Mouse (Mus musculus) neural tube, embryonic 11.5 days (tissue): ENCODE results near the gene Rapgef5. TPM values are rescaled to one million over a fixed set of nuclear protein-coding genes. Genes with fewer than 3 reads are reported as not detected.

ENCODE experiments used
- ATAC-seq: fragments of 200-750 bp; cut with Nextera tagmentation; 2 replicates; pipeline ENCODE4 v1.8.0; 2017; ENCODE audit warnings: moderate number of reproducible peaks, mild to moderate bottlenecking, moderate TSS enrichment, moderate library complexity; ENCODE audit not compliant: insufficient read depth, low FRiP score, low TSS enrichment
- DNase-seq: peaks from one replicate; pipeline ENCODE4 v3.0.0-alpha.2; 2015; ENCODE audit warnings: low spot score
- H3K27ac ChIP-seq: fragments of 300-500 bp; sonication (generic); 2 replicates; pipeline ENCODE4 v1.5.1; 2014; ENCODE audit warnings: low read depth, mild to moderate bottlenecking, low read length
- H3K27me3 ChIP-seq: fragments of 300-500 bp; sonication (generic); 2 replicates; pipeline ENCODE4 v1.6.1; 2014; ENCODE audit warnings: mild to moderate bottlenecking, low read length, mixed read lengths; ENCODE audit not compliant: control insufficient read depth, insufficient read depth
- H3K36me3 ChIP-seq: fragments of 300-500 bp; sonication (generic); 2 replicates; pipeline ENCODE4 v1.6.1; 2014; ENCODE audit warnings: mild to moderate bottlenecking, low read length, moderate library complexity, mixed read lengths; ENCODE audit not compliant: control insufficient read depth, insufficient read depth
- H3K4me1 ChIP-seq: fragments of 300-500 bp; sonication (generic); 2 replicates; pipeline ENCODE4 v1.6.1; 2014; ENCODE audit warnings: low read length, mixed read lengths; ENCODE audit not compliant: control insufficient read depth, insufficient read depth
- H3K4me2 ChIP-seq: fragments of 300-500 bp; sonication (generic); 2 replicates; pipeline ENCODE4 v1.6.1; 2014; ENCODE audit warnings: low read depth, mild to moderate bottlenecking, moderate library complexity
- H3K4me3 ChIP-seq: fragments of 300-500 bp; sonication (generic); 2 replicates; pipeline ENCODE4 v1.5.1; 2014; ENCODE audit warnings: low read depth, low read length
- H3K9ac ChIP-seq: fragments of 300-500 bp; sonication (generic); 2 replicates; pipeline ENCODE4 v1.6.1; 2014; ENCODE audit warnings: mild to moderate bottlenecking, low read length
- H3K9me3 ChIP-seq: fragments of 300-500 bp; sonication (generic); 2 replicates; pipeline ENCODE4 v1.6.1; 2016; ENCODE audit warnings: low read length; ENCODE audit not compliant: control insufficient read depth
- WGBS: fragments of 180-500 bp; shearing (Covaris S2); extraction: QIAGEN DNeasy Blood & Tissue Kit; methylation state at CpG from one replicate; pipeline ENCODE4 v1.1.7; 2014; 5-methylcytosine and 5-hydroxymethylcytosine counted together
- polyA plus RNA-seq: library from polyadenylated mRNA; unstranded; fragments of >200 nt; fragmentation: Nextera tagmentation; extraction: Ambion mirVana; gene quantifications from 2 replicates; pipeline ENCODE4 v1.2.1, GENCODE M21; 2014

The Rapgef5 gene
- polyA plus RNA-seq, 1 experiment from 2014 or later, result 16.6 TPM

DNA sequence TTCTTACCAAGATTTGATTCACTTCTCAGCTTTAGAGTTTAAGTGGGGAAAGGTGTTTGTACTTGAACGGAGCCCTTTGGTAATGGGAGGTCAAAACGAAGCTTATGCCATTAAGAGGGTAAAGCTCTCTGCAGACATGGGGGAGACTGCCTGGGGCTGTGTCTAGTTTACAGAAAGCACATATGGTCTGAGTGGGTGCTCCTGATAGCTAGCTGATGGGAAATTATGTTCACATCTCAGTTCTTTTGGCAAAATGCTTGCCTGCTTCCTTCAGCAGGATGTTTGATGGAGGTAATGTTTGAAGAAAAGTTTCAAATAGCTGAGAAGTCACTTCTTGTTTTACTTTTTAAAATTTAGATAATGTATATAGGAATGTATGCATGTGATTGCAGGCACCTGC, 53.4 kb downstream of the Rapgef5 start:
- no peak overlapping the region for H3K27ac ChIP-seq
- H3K4me3 ChIP-seq, result no peak overlapping the region
- no peaks in the 10 kb centered on the region for H3K9me3 ChIP-seq
- WGBS, result 76% methylated on average over 2 of the region's 2 CpGs
- no peaks in the 10 kb centered on the region for H3K4me1 ChIP-seq
- H3K4me2 ChIP-seq, result no peak overlapping the region
- no peak overlapping the region for H3K9ac ChIP-seq
- ATAC-seq, result no peak
- H3K27me3 ChIP-seq, result no peaks in the 10 kb centered on the region
- no peaks in the 10 kb centered on the region for H3K36me3 ChIP-seq
- no peak for DNase-seq

- Histone ChIP-seq H3K4me1 (no peaks in the 10 kb centered on the region), H3K27me3 (no peaks in the 10 kb centered on the region), H3K4me3 (no peak overlapping the region), H3K9ac (no peak overlapping the region), H3K9me3 (no peaks in the 10 kb centered on the region), H3K4me2 (no peak overlapping the region), H3K36me3 (no peaks in the 10 kb centered on the region), H3K27ac (no peak overlapping the region)
- 87% methylated on average over 4 of the region's 4 CpGs for WGBS
- DNase-seq, result no peak
- no peak for ATAC-seq
Measured at GRCm38 (mm10) chr12:117584256-117584655, 68.0 kb downstream of the Rapgef5 start.

DNA sequence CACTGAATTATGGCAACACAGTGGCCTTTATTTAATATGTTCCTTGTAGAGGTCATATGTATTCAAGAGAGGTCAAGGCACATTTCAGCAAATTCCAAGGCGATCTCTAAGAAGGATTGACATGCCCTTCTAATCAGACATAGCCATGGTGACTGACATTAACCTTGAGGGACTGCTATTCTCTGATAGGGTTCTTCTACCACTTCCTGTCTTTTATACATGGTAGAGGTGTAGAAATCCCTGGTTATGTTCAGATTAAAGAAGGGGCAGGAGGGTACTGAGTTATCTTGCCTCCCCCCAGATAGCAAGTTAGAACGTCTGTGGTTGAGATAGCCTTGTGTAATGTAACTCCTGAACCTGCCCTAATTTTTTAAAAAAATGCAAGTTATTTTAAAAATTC, 69.1 kb downstream of the Rapgef5 start:
- DNase-seq, result no peak
- Histone ChIP-seq H3K4me1 (no peaks in the 10 kb centered on the region), H3K4me2 (no peak overlapping the region), H3K27me3 (no peaks in the 10 kb centered on the region), H3K27ac (no peak overlapping the region), H3K4me3 (no peak overlapping the region), H3K36me3 (no peaks in the 10 kb centered on the region), H3K9me3 (no peaks in the 10 kb centered on the region), H3K9ac (no peak overlapping the region)
- ATAC-seq, result no peak
- WGBS, result 89% methylated on average over 2 of the region's 2 CpGs

DNA sequence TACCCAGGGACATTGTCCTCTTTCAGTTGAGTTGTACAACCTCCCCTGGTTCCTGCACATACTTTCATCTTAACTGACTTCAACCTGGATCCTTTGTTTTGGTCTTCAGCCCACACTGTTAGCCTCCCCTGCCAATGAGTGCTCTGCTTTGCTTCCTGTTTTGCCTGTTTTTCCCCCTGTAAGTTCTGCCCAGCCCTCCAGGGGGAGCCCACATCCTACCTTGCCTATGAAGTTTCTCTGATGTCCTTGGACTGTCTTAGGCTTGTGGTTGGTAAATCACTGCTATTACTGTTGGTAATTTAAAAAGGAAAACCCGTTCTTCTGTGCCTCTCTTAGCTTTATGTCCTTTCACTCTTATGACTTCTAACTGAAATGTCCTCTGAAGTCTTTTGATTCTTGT, 69.8 kb downstream of the Rapgef5 start:
- no peak overlapping the region for H3K27ac ChIP-seq
- H3K4me2 ChIP-seq, result no peak overlapping the region
- ATAC-seq, result no peak
- peak; percentile 67 for DNase-seq
- no peak overlapping the region for H3K4me3 ChIP-seq
- H3K9ac ChIP-seq, result no peak overlapping the region
- no peaks in the 10 kb centered on the region for H3K4me1 ChIP-seq
- 46% methylated on average over 1 of the region's 1 CpGs for WGBS
- H3K9me3 ChIP-seq, result no peaks in the 10 kb centered on the region
- H3K36me3 ChIP-seq, result no peaks in the 10 kb centered on the region
- no peaks in the 10 kb centered on the region for H3K27me3 ChIP-seq

GRCm38 (mm10) chr12:117589186-117589585, 72.9 kb downstream of the Rapgef5 start:
- no peaks in the 10 kb centered on the region for H3K36me3 ChIP-seq
- 90% methylated on average over 2 of the region's 2 CpGs for WGBS
- no peak overlapping the region for H3K27ac ChIP-seq
- ATAC-seq (no peak), DNase-seq (no peak)
- no peaks in the 10 kb centered on the region for H3K27me3 ChIP-seq
- no peaks in the 10 kb centered on the region for H3K4me1 ChIP-seq
- no peak overlapping the region for H3K9ac ChIP-seq
- no peak overlapping the region for H3K4me3 ChIP-seq
- H3K4me2 ChIP-seq, result no peak overlapping the region
- H3K9me3 ChIP-seq, result no peaks in the 10 kb centered on the region

DNA sequence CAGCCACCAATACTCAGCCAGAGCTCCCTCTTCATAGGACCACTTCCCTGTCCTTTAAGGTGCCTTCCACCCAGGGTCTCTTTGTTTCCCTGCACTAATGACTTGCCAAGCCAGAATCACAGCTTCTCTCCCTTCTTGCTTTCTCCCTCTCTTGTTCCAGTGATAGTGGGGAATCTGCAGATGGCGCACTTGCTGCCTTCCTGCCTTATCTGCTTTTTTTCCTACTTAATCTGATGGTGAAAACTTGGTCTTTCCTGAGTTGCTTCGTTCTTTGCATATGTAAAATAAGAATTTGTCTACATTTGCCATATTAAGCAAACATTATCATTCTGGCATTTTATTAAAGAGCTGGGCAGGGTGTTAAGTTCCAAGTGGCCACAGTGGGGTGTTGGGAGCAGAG, 75.7 kb downstream of the Rapgef5 start:
- no peaks in the 10 kb centered on the region for H3K9me3 ChIP-seq
- no peak overlapping the region for H3K4me3 ChIP-seq
- H3K36me3 ChIP-seq, result no peaks in the 10 kb centered on the region
- no peak overlapping the region for H3K4me2 ChIP-seq
- ATAC-seq (no peak), DNase-seq (no peak)
- H3K27me3 ChIP-seq, result no peaks in the 10 kb centered on the region
- no peaks in the 10 kb centered on the region for H3K4me1 ChIP-seq
- WGBS, result 36% methylated on average over 2 of the region's 2 CpGs
- no peak overlapping the region for H3K9ac ChIP-seq
- H3K27ac ChIP-seq, result no peak overlapping the region

GRCm38 (mm10) chr12:117592583-117592982, 76.3 kb downstream of the Rapgef5 start:
- no peak for DNase-seq
- H3K9me3 ChIP-seq, result no peaks in the 10 kb centered on the region

DNA sequence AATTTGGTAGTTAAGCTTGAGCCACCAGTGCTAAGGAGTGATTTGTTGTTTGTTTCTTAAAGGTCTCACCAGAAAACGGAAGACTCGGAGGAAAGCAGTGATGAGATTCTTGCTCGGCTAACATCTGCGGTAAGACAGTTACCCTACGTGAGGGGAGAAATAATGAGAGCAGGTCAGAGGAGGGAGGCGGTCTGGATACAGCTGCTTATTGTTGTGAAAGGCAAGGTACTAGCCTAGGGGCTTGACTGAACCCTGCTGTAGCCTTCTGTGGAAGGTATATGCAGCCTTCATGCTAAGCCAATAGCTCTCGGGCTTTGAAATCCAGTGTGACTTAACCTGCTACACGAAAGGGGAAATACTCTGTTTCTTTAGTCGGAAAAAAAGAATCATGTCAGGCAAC, 78.9 kb downstream of the Rapgef5 start:
- no peaks in the 10 kb centered on the region for H3K9me3 ChIP-seq
- ATAC-seq (no peak), DNase-seq (no peak)
- no peak overlapping the region for H3K9ac ChIP-seq
- H3K27ac ChIP-seq, result no peak overlapping the region
- 80% methylated on average over 9 of the region's 9 CpGs for WGBS
- H3K36me3 ChIP-seq, result no peaks in the 10 kb centered on the region
- H3K27me3 ChIP-seq, result no peaks in the 10 kb centered on the region
- no peak overlapping the region for H3K4me2 ChIP-seq
- no peaks in the 10 kb centered on the region for H3K4me1 ChIP-seq
- H3K4me3 ChIP-seq, result no peak overlapping the region

More at GRCm38 (mm10) chr12:117592583-117592982, 76.3 kb downstream of the Rapgef5 start:
- Histone ChIP-seq H3K4me1 (no peaks in the 10 kb centered on the region), H3K4me3 (no peak overlapping the region), H3K27me3 (no peaks in the 10 kb centered on the region), H3K27ac (no peak overlapping the region), H3K36me3 (no peaks in the 10 kb centered on the region), H3K4me2 (no peak overlapping the region), H3K9ac (no peak overlapping the region)
- WGBS, result 28% methylated on average over 3 of the region's 3 CpGs
- no peak for ATAC-seq

GRCm38 (mm10) chr12:117598190-117598589, 81.9 kb downstream of the Rapgef5 start:
- Histone ChIP-seq H3K4me2 (no peak overlapping the region), H3K4me1 (no peaks in the 10 kb centered on the region), H3K27ac (no peak overlapping the region), H3K4me3 (no peak overlapping the region), H3K9ac (no peak overlapping the region), H3K36me3 (no peaks in the 10 kb centered on the region), H3K9me3 (no peaks in the 10 kb centered on the region), H3K27me3 (no peaks in the 10 kb centered on the region)
- DNase-seq (no peak), ATAC-seq (no peak)
- 86% methylated on average over 2 of the region's 2 CpGs for WGBS
